Mouse (Mus musculus): ENCODE results near the gene H2-DMa.

The H2-DMa gene

GRCm38 (mm10) chr17:34119249-34120179, at the start of gene H2-DMa:
H2-DMa (plus strand) TSS chr17:34119541.
- peak; percentile 99 for DNase-seq

- DNase-seq = no peak
These were observed 47.2 kb upstream of the H2-DMa start for GRCm38 (mm10) chr17:34072091-34072490.

- peak; percentile 64 to 71 for DNase-seq
These were observed 44.1 kb upstream of the H2-DMa start for GRCm38 (mm10) chr17:34075271-34075670.

GRCm38 (mm10) chr17:34077549-34077948, 41.8 kb upstream of the H2-DMa start:
- peak; percentile 62 to 68 for DNase-seq

- DNase-seq = no peak
These were observed 41.2 kb upstream of the H2-DMa start for GRCm38 (mm10) chr17:34078148-34078547.

GRCm38 (mm10) chr17:34079002-34079401, 40.3 kb upstream of the H2-DMa start:
- DNase-seq = no peak

- DNase-seq = peak in 1 of 2 experiments; percentile 5
These were observed 39.7 kb upstream of the H2-DMa start for GRCm38 (mm10) chr17:34079621-34080020.

GRCm38 (mm10) chr17:34083104-34083503, 36.2 kb upstream of the H2-DMa start:
- DNase-seq = no peak

GRCm38 (mm10) chr17:34087386-34087785, 32.0 kb upstream of the H2-DMa start:
- no peak for DNase-seq

GRCm38 (mm10) chr17:34088124-34088523, 31.2 kb upstream of the H2-DMa start:
- DNase-seq = no peak

- DNase-seq = no peak
These were observed 28.4 kb upstream of the H2-DMa start for GRCm38 (mm10) chr17:34090923-34091322.

- DNase-seq = no peak
These were observed 27.0 kb upstream of the H2-DMa start, which contains the start of gene H2-Oa for GRCm38 (mm10) chr17:34092197-34092875. H2-Oa (plus strand) TSS chr17:34092340.

GRCm38 (mm10) chr17:34093199-34093874, 26.0 kb upstream of the H2-DMa start:
- no peak for DNase-seq

- no peak for DNase-seq
These were observed 24.9 kb upstream of the H2-DMa start for GRCm38 (mm10) chr17:34094283-34095035.

- DNase-seq = no peak
These were observed 22.8 kb upstream of the H2-DMa start for GRCm38 (mm10) chr17:34096497-34097010.

- no peak for DNase-seq
These were observed 22.1 kb upstream of the H2-DMa start for GRCm38 (mm10) chr17:34097272-34097671.

GRCm38 (mm10) chr17:34098709-34099479, 20.4 kb upstream of the H2-DMa start:
- no peak for DNase-seq

GRCm38 (mm10) chr17:34099531-34099930, 19.8 kb upstream of the H2-DMa start:
- no peak for DNase-seq

GRCm38 (mm10) chr17:34101185-34101584, 18.2 kb upstream of the H2-DMa start:
- DNase-seq = no peak

GRCm38 (mm10) chr17:34101604-34102032, 17.7 kb upstream of the H2-DMa start:
- peak; percentile 88 to 92 for DNase-seq

- DNase-seq = no peak
These were observed 16.5 kb upstream of the H2-DMa start for GRCm38 (mm10) chr17:34102831-34103230.

Measured in cerebellum, adult 18-20 months (tissue).